14 mouse cellular contexts compared by ENCODE assay signal in genomic region chr16:31759416-31759815, GRCm38 (mm10).
"Had no signal": no experiment of that assay in that cellular context is flagged by ENCODE, and none has a peak within 500 bp of the region (broad histone marks: within the 10 kb centered on the region; RNA-seq: fewer than 3 reads in every experiment).

No protein-coding gene starts in this region.

- ATAC-seq: intestine, embryonic 15.5 days; lung, postnatal 0 days had no signal

- H3K4me3 ChIP-seq: intestine, embryonic 15.5 days; limb, embryonic 13.5 days; midbrain, embryonic 12.5 days had no signal

- H3K36me3 ChIP-seq: intestine, embryonic 15.5 days; limb, embryonic 13.5 days; midbrain, embryonic 12.5 days had no signal

- H3K9me3 ChIP-seq: intestine, embryonic 15.5 days; limb, embryonic 13.5 days; midbrain, embryonic 12.5 days had no signal

- H3K9ac ChIP-seq: intestine, embryonic 15.5 days; limb, embryonic 13.5 days; liver, embryonic 14.5 days; midbrain, embryonic 12.5 days had no signal

- H3K27me3 ChIP-seq: intestine, embryonic 15.5 days; limb, embryonic 13.5 days; midbrain, embryonic 12.5 days had no signal

- DNase-seq: kidney, adult 18-20 months; kidney, postnatal 10 days; layer of hippocampus, postnatal 36 days; left cerebral cortex, postnatal 4 days; lung, adult 18-20 months; lung, postnatal 36 days; right cerebral cortex, postnatal 14 days; thymus, adult 2 months; thymus, postnatal 25 days had no signal

- H3K27ac ChIP-seq: intestine, embryonic 15.5 days; limb, embryonic 13.5 days; liver, embryonic 14.5 days; midbrain, embryonic 12.5 days had no signal

- H3K4me2 ChIP-seq: intestine, embryonic 15.5 days; limb, embryonic 13.5 days; midbrain, embryonic 12.5 days had no signal

- H3K4me1 ChIP-seq: intestine, embryonic 15.5 days had no signal
